Mouse (Mus musculus) brain, adult 2 months (tissue): Measurements from ENCODE around the gene Gm20883.
"Not testable (repeated sequence)": the region's sequence is repeated elsewhere in the genome, so short reads cannot be mapped to it uniquely, and the experiment has no call there.

ENCODE experiments used
- DNase-seq: peaks from one replicate; pipeline ENCODE4 v3.0.0; 2011; ENCODE audit warnings: low read depth, low spot score

Gm20883 gene

GRCm38 (mm10) chrY:50607951-50608350 lies at the start of gene Gm20883:
Gm20883 (plus strand) TSS chrY:50608251.
- not testable (repeated sequence) for DNase-seq
